In the genomic region with DNA sequence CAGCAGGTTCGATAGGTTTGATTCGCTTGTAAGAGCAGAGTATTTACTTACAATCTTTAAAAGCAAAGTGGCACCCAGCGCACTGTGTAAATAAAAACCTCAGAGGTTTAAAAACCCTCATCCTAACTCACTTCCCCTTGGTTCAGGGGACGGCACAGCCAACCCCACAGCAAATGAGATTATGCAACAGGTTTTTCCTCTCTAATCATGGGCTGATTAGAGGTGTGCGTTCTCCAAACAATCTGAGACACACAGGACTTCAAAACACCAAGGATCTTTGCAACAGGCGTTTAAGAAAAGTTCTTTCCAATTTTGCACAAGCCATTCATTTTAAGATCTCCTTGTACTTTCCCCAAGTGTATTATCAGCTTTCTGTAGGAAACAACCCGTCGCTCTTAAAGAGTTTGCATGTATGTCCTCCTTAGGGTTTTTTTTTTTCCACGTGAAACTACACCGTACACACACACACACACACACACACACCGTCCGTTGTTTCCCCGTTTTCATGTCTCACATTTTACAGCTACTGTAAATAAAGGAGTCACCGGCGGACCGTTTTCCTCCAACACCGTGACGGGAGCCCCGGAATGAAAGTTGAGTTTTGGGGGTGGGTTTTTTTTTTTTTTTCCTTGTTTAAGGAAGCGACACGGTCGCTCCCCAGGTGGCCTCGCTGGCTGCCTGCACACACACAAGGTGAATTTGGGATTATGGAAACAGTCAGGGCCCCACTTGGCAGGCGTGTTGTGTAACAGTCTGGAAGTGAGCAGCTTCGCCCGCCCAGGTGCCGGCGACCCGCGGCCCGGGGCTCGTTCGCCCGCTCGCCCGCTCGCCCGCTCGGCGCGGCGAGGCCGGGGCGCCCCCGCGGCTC, we compare ENCODE assay signal across 8 mouse cellular contexts. TPM values are rescaled to one million over a fixed set of nuclear protein-coding genes. Genes with fewer than 3 reads are reported as not detected.
DNase-seq lines count a peak whose midpoint lies in the region; ATAC-seq and TF ChIP-seq lines count a peak whose summit lies in the region.

No protein-coding gene starts in this region.

- peak; percentile 14; the same call in 1 of the 2 replicates for TF ChIP-seq POLR2A in CH12.LX (IDR thresholded peaks at IDR 0.05; ENCODE audit: low read depth, low read length)
- no peak for TF ChIP-seq POLR2A in kidney, adult 2 months (IDR thresholded peaks at IDR 0.05; ENCODE audit: low read depth, low read length)
- 0 out of 2 replicates have a peak, but pooled peaks have one; percentile 35 for TF ChIP-seq POLR2A in lung, adult 2 months (IDR thresholded peaks at IDR 0.05; ENCODE audit: borderline replicate concordance, extremely low read depth, low read depth, low read length)

- DNase-seq in CH12.LX (ENCODE audit: extremely low read depth) (peak; percentile 52), ZHBTc4 (ENCODE audit: low read depth, low spot score) (peak; percentile 61)
- peak; percentile 27 for DNase-seq in embryo, embryonic 11 days
- no peak for DNase-seq in heart, embryonic 10.5 days (ENCODE audit: low spot score)
- peak; percentile 64 for DNase-seq in kidney, adult 2 months
- DNase-seq in lung, adult 2 months, result peak; percentile 53
- DNase-seq in ovary, postnatal 14 days (ENCODE audit: low spot score), result no peak

- 3% methylated on average over 45 of the region's 46 CpGs for WGBS in heart, embryonic 10.5 days
- 6% methylated on average over 46 of the region's 46 CpGs for WGBS in kidney, adult 2 months
- WGBS in lung, adult 2 months, result 4% methylated on average over 46 of the region's 46 CpGs
- under 1% methylated on average over 37 of the region's 46 CpGs for WGBS in neural tube, embryonic 13.5 days

- peaks cover 0 to 13% of the 10 kb centered on the region in 2 experiments for H3K36me3 ChIP-seq in CH12.LX (replicated peaks in 1 of 2; ENCODE audit: control insufficient read depth in 1 of 2, insufficient read depth in 1 of 2, low read length in 1 of 2)
- H3K36me3 ChIP-seq in heart, embryonic 10.5 days, result no peaks in the 10 kb centered on the region
- H3K36me3 ChIP-seq in kidney, adult 2 months (ENCODE audit: control insufficient read depth, insufficient read depth, low read length), result no peaks in the 10 kb centered on the region
- H3K36me3 ChIP-seq in neural tube, embryonic 13.5 days, result no peaks in the 10 kb centered on the region

- TF ChIP-seq CTCF in CH12.LX (conservative IDR thresholded peaks at IDR 0.05 in 1 of 2, IDR thresholded peaks at IDR 0.05 in 1 of 2; ENCODE audit: low read depth in 2 of 2, low read length in 2 of 2), result no peak
- TF ChIP-seq CTCF in kidney, adult 2 months (conservative IDR thresholded peaks at IDR 0.05; ENCODE audit: insufficient read depth, insufficient read length, low read depth, low read length), result no peak
- TF ChIP-seq CTCF in lung, adult 2 months (IDR thresholded peaks at IDR 0.05; ENCODE audit: insufficient read depth, low read length), result no peak

- no peak for TF ChIP-seq RAD21 in CH12.LX (IDR thresholded peaks at IDR 0.05; ENCODE audit: low read depth, low read length)

- H3K9ac ChIP-seq in CH12.LX (ENCODE audit: insufficient read depth, low read depth), result peak overlapping the region; percentile 91
- peak overlapping the region; percentile 87 for H3K9ac ChIP-seq in neural tube, embryonic 13.5 days

- H3K27me3 ChIP-seq in CH12.LX (replicated peaks), result peaks cover 2% of the 10 kb centered on the region
- H3K27me3 ChIP-seq in heart, embryonic 10.5 days (ENCODE audit: insufficient read depth, poor library complexity, severe bottlenecking), result no peaks in the 10 kb centered on the region
- H3K27me3 ChIP-seq in kidney, adult 2 months (replicated peaks; ENCODE audit: control insufficient read depth, insufficient read depth, low read length), result no peaks in the 10 kb centered on the region
- H3K27me3 ChIP-seq in neural tube, embryonic 13.5 days, result peaks cover 9% of the 10 kb centered on the region; the same call in 1 of the 2 replicates

- peak overlapping the region; percentile 74 to 77 (median 76) for H3K4me3 ChIP-seq in CH12.LX (replicated peaks in 1 of 3; ENCODE audit: low read depth in 2 of 3, low read length in 2 of 3, poor library complexity in 1 of 3)
- H3K4me3 ChIP-seq in heart, embryonic 10.5 days, result peak overlapping the region; percentile 84
- peak overlapping the region; percentile 85 for H3K4me3 ChIP-seq in kidney, adult 2 months (ENCODE audit: insufficient read depth, low read depth, low read length)
- H3K4me3 ChIP-seq in lung, adult 2 months (replicated peaks; ENCODE audit: extremely low read depth, low read depth, low read length), result peak overlapping the region; percentile 99
- H3K4me3 ChIP-seq in neural tube, embryonic 13.5 days, result peak overlapping the region; percentile 72

- H3K9me3 ChIP-seq in CH12.LX (replicated peaks; ENCODE audit: low read length), result no peaks in the 10 kb centered on the region
- no peaks in the 10 kb centered on the region for H3K9me3 ChIP-seq in heart, embryonic 10.5 days
- no peaks in the 10 kb centered on the region for H3K9me3 ChIP-seq in neural tube, embryonic 13.5 days

- dilution Hi-C loops in CH12.LX (cut with MboI; ENCODE audit: extremely low pct_ligation_motif_present, extremely low pct_unique_long_range_greater_than_20kb, low sequenced_read_pairs), result no loop called here

- in situ Hi-C loops in CH12.LX (cut with MboI; ENCODE audit: low pct_ligation_motif_present, low pct_unique_long_range_greater_than_20kb, low sequenced_read_pairs), result no loop called here

- peaks cover 40% of the 10 kb centered on the region for H3K79me2 ChIP-seq in CH12.LX (replicated peaks; ENCODE audit: control insufficient read depth, extremely low read depth, insufficient read depth, poor library complexity, severe bottlenecking)

- H3K4me2 ChIP-seq in CH12.LX (ENCODE audit: insufficient read depth, low read depth, poor library complexity, severe bottlenecking), result peak overlapping the region; percentile 94
- H3K4me2 ChIP-seq in neural tube, embryonic 13.5 days, result peak overlapping the region; percentile 68

- H3K4me1 ChIP-seq in CH12.LX (ENCODE audit: control insufficient read depth in 1 of 2, insufficient read depth in 2 of 2), result peaks cover 3 to 31% of the 10 kb centered on the region in 2 experiments
- peaks cover 12% of the 10 kb centered on the region for H3K4me1 ChIP-seq in heart, embryonic 10.5 days
- peaks cover 12% of the 10 kb centered on the region; the same call in 1 of the 2 replicates for H3K4me1 ChIP-seq in kidney, adult 2 months (ENCODE audit: control insufficient read depth, insufficient read depth, low read length)
- peaks cover 11% of the 10 kb centered on the region for H3K4me1 ChIP-seq in lung, adult 2 months (ENCODE audit: control insufficient read depth, insufficient read depth, low read length)
- H3K4me1 ChIP-seq in neural tube, embryonic 13.5 days (replicated peaks), result peaks cover 22% of the 10 kb centered on the region; the same call in 1 of the 2 replicates

- peak; percentile 58 for TF ChIP-seq EP300 in CH12.LX (IDR thresholded peaks at IDR 0.05; ENCODE audit: low read length)

- peak; percentile 1; the same call in 1 of the 2 replicates for ATAC-seq in neural tube, embryonic 13.5 days (ENCODE audit: low read depth)

- H3K27ac ChIP-seq in CH12.LX (ENCODE audit: insufficient read depth, low read depth), result peak overlapping the region; percentile 51; the same call in 1 of the 2 replicates
- peak overlapping the region; percentile 99 for H3K27ac ChIP-seq in heart, embryonic 10.5 days
- peak overlapping the region; percentile 99 for H3K27ac ChIP-seq in kidney, adult 2 months (ENCODE audit: insufficient read depth, low read depth, low read length)
- H3K27ac ChIP-seq in neural tube, embryonic 13.5 days (replicated peaks), result peak overlapping the region; percentile 87

TF ChIP-seq in CH12.LX, 34 proteins besides CTCF, POLR2A, EP300 and RAD21 (continues in another document):
- TF ChIP-seq MEF2A (IDR thresholded peaks at IDR 0.05; ENCODE audit: borderline replicate concordance, low read depth, low read length) (0 out of 2 replicates have a peak, but pooled peaks have one; percentile 20), CHD1 (IDR thresholded peaks at IDR 0.05; ENCODE audit: low read depth, low read length) (peak; percentile 68; the same call in 1 of the 2 replicates), JUN (IDR thresholded peaks at IDR 0.05; ENCODE audit: insufficient read depth, low read depth, low read length) (peak; percentile 20; the same call in 1 of the 2 replicates), MYC (IDR thresholded peaks at IDR 0.05; ENCODE audit: low read depth, low read length) (0 out of 2 replicates have a peak, but pooled peaks have one; percentile 27), POLR2AphosphoS2 (IDR thresholded peaks at IDR 0.05; ENCODE audit: low read depth, low read length) (no peak), IRF4 (IDR thresholded peaks at IDR 0.05; ENCODE audit: low read depth, low read length) (peak; percentile 69), TCF12 (IDR thresholded peaks at IDR 0.05; ENCODE audit: low read depth, low read length) (no peak; the same call in 1 of the 2 replicates), MAZ (IDR thresholded peaks at IDR 0.05; ENCODE audit: low read depth, low read length) (0 out of 2 replicates have a peak, but pooled peaks have one; percentile 12), MXI1 (IDR thresholded peaks at IDR 0.05; ENCODE audit: low read depth, low read length) (peak; percentile 89), SIN3A (IDR thresholded peaks at IDR 0.05; ENCODE audit: low read length) (peak; percentile 92), MAX (IDR thresholded peaks at IDR 0.05; ENCODE audit: low read length) (no peak), UBTF (IDR thresholded peaks at IDR 0.05; ENCODE audit: low read depth, low read length) (peak; percentile 70; the same call in 1 of the 2 replicates), KAT2A (IDR thresholded peaks at IDR 0.05; ENCODE audit: insufficient replicate concordance, low read length) (no peak), ELF1 (IDR thresholded peaks at IDR 0.05; ENCODE audit: low read depth, low read length) (0 out of 2 replicates have a peak, but pooled peaks have one; percentile 33)

RNA-seq across cellular contexts. Expression of a gene that starts 0.9 kb away (rescaled TPM):
- total RNA-seq in CH12.LX (2012; rRNA removed), result 8.8 and 10.6 TPM in 2 replicates
- total RNA-seq in CH12.LX (2014; rRNA removed), result 3.7 and 5.2 TPM in 2 replicates
- polyA plus RNA-seq in CH12.LX (2012; ENCODE audit: insufficient read length, low read depth), result 13.1 and 17.3 TPM in 2 replicates
- polyA plus RNA-seq in heart, embryonic 10.5 days (2016; fragmentation: Nextera tagmentation; extraction: Ambion mirVana), result 13.2 and 16.7 TPM in 2 replicates
- 11.7 and 17.6 TPM in 2 replicates for polyA plus RNA-seq in kidney, adult 2 months (2012; rRNA removed)
- 19.5 and 21.1 TPM in 2 replicates for polyA plus RNA-seq in lung, adult 2 months (2012; rRNA removed)
- 6.0 and 7.0 TPM in 2 replicates for polyA plus RNA-seq in neural tube, embryonic 13.5 days (2015; fragmentation: Nextera tagmentation; extraction: Ambion mirVana)

RNA-seq across cellular contexts. Expression of a gene that starts 38.5 kb away (rescaled TPM):
- total RNA-seq in CH12.LX (2012; rRNA removed) (0.80 and 2.2 TPM in 2 replicates), CH12.LX (2014; rRNA removed) (0.92 and 1.4 TPM in 2 replicates)
- 1.00 and 1.5 TPM in 2 replicates for polyA plus RNA-seq in CH12.LX (2012; ENCODE audit: insufficient read length, low read depth)
- polyA plus RNA-seq in heart, embryonic 10.5 days (2016; fragmentation: Nextera tagmentation; extraction: Ambion mirVana), result 1.00 and 1.0 TPM in 2 replicates
- polyA plus RNA-seq in kidney, adult 2 months (2012; rRNA removed), result 20.4 and 26.1 TPM in 2 replicates
- 15.9 and 25.1 TPM in 2 replicates for polyA plus RNA-seq in lung, adult 2 months (2012; rRNA removed)
- polyA plus RNA-seq in neural tube, embryonic 13.5 days (2015; fragmentation: Nextera tagmentation; extraction: Ambion mirVana), result 3.5 and 4.1 TPM in 2 replicates

Comparison
In these comparisons a context has a peak if more than half of its experiments do, and no peak if none do; other contexts are left out.
1. DNase-seq: peak in CH12.LX (single experiment), ZHBTc4 (single experiment), embryo, embryonic 11 days (single experiment), kidney, adult 2 months (single experiment) and lung, adult 2 months (single experiment); none in heart, embryonic 10.5 days (single experiment) and ovary, postnatal 14 days (single experiment).
2. Peak in every context shown above with its lines, with median percentiles within 50 percentile points of each other: H3K27ac ChIP-seq and H3K4me3 ChIP-seq.